Mouse (Mus musculus): ENCODE measurements around the gene Ltk. TPM values are rescaled to one million over a fixed set of nuclear protein-coding genes. Genes with fewer than 3 reads are reported as not detected.

Ltk gene
- polyA plus RNA-seq, 1 experiment: 2.0 TPM

- no peak overlapping the region for H3K27ac ChIP-seq (ENCODE audit: insufficient read depth, low read depth, low read length)
- no peak overlapping the region for H3K4me3 ChIP-seq (ENCODE audit: insufficient read depth, low read depth, low read length)
- TF ChIP-seq POLR2A (IDR thresholded peaks at IDR 0.05; ENCODE audit: low read depth, low read length) (no peak), CTCF (conservative IDR thresholded peaks at IDR 0.05; ENCODE audit: insufficient read depth, insufficient read length, low read depth, low read length) (no peak)
- no peaks in the 10 kb centered on the region for H3K27me3 ChIP-seq (replicated peaks; ENCODE audit: control insufficient read depth, insufficient read depth, low read length)
- peaks cover 5% of the 10 kb centered on the region; the same call in 1 of the 2 replicates for H3K4me1 ChIP-seq (ENCODE audit: control insufficient read depth, insufficient read depth, low read length)
- WGBS: 78% methylated on average over 10 of the region's 10 CpGs
- no peak for DNase-seq
- H3K36me3 ChIP-seq (ENCODE audit: control insufficient read depth, insufficient read depth, low read length): no peaks in the 10 kb centered on the region
Observed at GRCm38 (mm10) chr2:119802767-119803617, 42.8 kb upstream of the Ltk start.

GRCm38 (mm10) chr2:119800876-119801846, 40.9 kb upstream of the Ltk start:
- Histone ChIP-seq H3K27ac (ENCODE audit: insufficient read depth, low read depth, low read length) (no peak overlapping the region), H3K4me3 (ENCODE audit: insufficient read depth, low read depth, low read length) (no peak overlapping the region), H3K4me1 (ENCODE audit: control insufficient read depth, insufficient read depth, low read length) (peaks cover 5% of the 10 kb centered on the region; the same call in 1 of the 2 replicates), H3K27me3 (replicated peaks; ENCODE audit: control insufficient read depth, insufficient read depth, low read length) (no peaks in the 10 kb centered on the region), H3K36me3 (ENCODE audit: control insufficient read depth, insufficient read depth, low read length) (no peaks in the 10 kb centered on the region)
- no peak for DNase-seq
- no peak for TF ChIP-seq POLR2A (IDR thresholded peaks at IDR 0.05; ENCODE audit: low read depth, low read length)
- no peak for TF ChIP-seq CTCF (conservative IDR thresholded peaks at IDR 0.05; ENCODE audit: insufficient read depth, insufficient read length, low read depth, low read length)
- 77% methylated on average over 15 of the region's 15 CpGs for WGBS

GRCm38 (mm10) chr2:119799961-119800550, 39.8 kb upstream of the Ltk start:
- H3K36me3 ChIP-seq (ENCODE audit: control insufficient read depth, insufficient read depth, low read length): no peaks in the 10 kb centered on the region
- H3K4me3 ChIP-seq (ENCODE audit: insufficient read depth, low read depth, low read length): peak overlapping the region; percentile 58
- no peak overlapping the region for H3K27ac ChIP-seq (ENCODE audit: insufficient read depth, low read depth, low read length)
- peaks cover 5% of the 10 kb centered on the region; the same call in 1 of the 2 replicates for H3K4me1 ChIP-seq (ENCODE audit: control insufficient read depth, insufficient read depth, low read length)
- no peaks in the 10 kb centered on the region for H3K27me3 ChIP-seq (replicated peaks; ENCODE audit: control insufficient read depth, insufficient read depth, low read length)
- WGBS: 2% methylated on average over 24 of the region's 27 CpGs
- TF ChIP-seq CTCF (conservative IDR thresholded peaks at IDR 0.05; ENCODE audit: insufficient read depth, insufficient read length, low read depth, low read length) (no peak), POLR2A (IDR thresholded peaks at IDR 0.05; ENCODE audit: low read depth, low read length) (no peak)
- peak; percentile 13 for DNase-seq

- WGBS: under 1% methylated on average over 75 of the region's 89 CpGs
- peak; percentile 25 for DNase-seq
- H3K36me3 ChIP-seq (ENCODE audit: control insufficient read depth, insufficient read depth, low read length): no peaks in the 10 kb centered on the region
- H3K27ac ChIP-seq (ENCODE audit: insufficient read depth, low read depth, low read length): no peak overlapping the region
- peaks cover 5% of the 10 kb centered on the region; the same call in 1 of the 2 replicates for H3K4me1 ChIP-seq (ENCODE audit: control insufficient read depth, insufficient read depth, low read length)
- TF ChIP-seq CTCF (conservative IDR thresholded peaks at IDR 0.05; ENCODE audit: insufficient read depth, insufficient read length, low read depth, low read length) (no peak), POLR2A (IDR thresholded peaks at IDR 0.05; ENCODE audit: low read depth, low read length) (no peak)
- H3K27me3 ChIP-seq (replicated peaks; ENCODE audit: control insufficient read depth, insufficient read depth, low read length): no peaks in the 10 kb centered on the region; the same call in none of the 2 replicates
- H3K4me3 ChIP-seq (ENCODE audit: insufficient read depth, low read depth, low read length): peak overlapping the region; percentile 58
Observed at GRCm38 (mm10) chr2:119799181-119799960, 39.1 kb upstream of the Ltk start.

- Histone ChIP-seq H3K36me3 (ENCODE audit: control insufficient read depth, insufficient read depth, low read length) (no peaks in the 10 kb centered on the region), H3K27ac (ENCODE audit: insufficient read depth, low read depth, low read length) (no peak overlapping the region), H3K27me3 (replicated peaks; ENCODE audit: control insufficient read depth, insufficient read depth, low read length) (no peaks in the 10 kb centered on the region; the same call in none of the 2 replicates), H3K4me3 (ENCODE audit: insufficient read depth, low read depth, low read length) (no peak overlapping the region), H3K4me1 (ENCODE audit: control insufficient read depth, insufficient read depth, low read length) (peaks cover 5% of the 10 kb centered on the region; the same call in 1 of the 2 replicates)
- peak; percentile 64 for DNase-seq
- 17% methylated on average over 13 of the region's 13 CpGs for WGBS
- TF ChIP-seq CTCF (conservative IDR thresholded peaks at IDR 0.05; ENCODE audit: insufficient read depth, insufficient read length, low read depth, low read length) (peak; percentile 34), POLR2A (IDR thresholded peaks at IDR 0.05; ENCODE audit: low read depth, low read length) (no peak)
Observed at GRCm38 (mm10) chr2:119798246-119798927, 38.2 kb upstream of the Ltk start.
